Mouse (Mus musculus) neural tube, embryonic 15.5 days (tissue): ENCODE results near the gene Ngf. TPM values are rescaled to one million over a fixed set of nuclear protein-coding genes. Genes with fewer than 3 reads are reported as not detected.

Experiments
- ATAC-seq: fragments of 200-750 bp; cut with Nextera tagmentation; 2 replicates; pipeline ENCODE4 v1.8.0; 2017; ENCODE audit warnings: mild to moderate bottlenecking, moderate TSS enrichment, moderate library complexity; ENCODE audit not compliant: low FRiP score
- H3K27ac ChIP-seq: fragments of 300-500 bp; sonication (generic); replicated peaks from 2 replicates; pipeline ENCODE4 v1.5.1; 2015; ENCODE audit warnings: mild to moderate bottlenecking, inconsistent platforms
- H3K27me3 ChIP-seq: fragments of 300-500 bp; sonication (generic); replicated peaks from 2 replicates; pipeline ENCODE4 v1.6.1; 2015; ENCODE audit warnings: inconsistent platforms
- H3K36me3 ChIP-seq: fragments of 300-500 bp; sonication (generic); 2 replicates; pipeline ENCODE4 v1.6.1; 2015; ENCODE audit warnings: inconsistent platforms
- H3K4me1 ChIP-seq: fragments of 300-500 bp; sonication (generic); 2 replicates; pipeline ENCODE4 v1.6.1; 2015; ENCODE audit warnings: inconsistent platforms
- H3K4me2 ChIP-seq: fragments of 300-500 bp; sonication (generic); 2 replicates; pipeline ENCODE4 v1.6.1; 2015; ENCODE audit warnings: inconsistent platforms, mild to moderate bottlenecking, moderate library complexity
- H3K4me3 ChIP-seq: fragments of 300-500 bp; sonication (generic); replicated peaks from 2 replicates; pipeline ENCODE4 v1.5.1; 2015; ENCODE audit warnings: mild to moderate bottlenecking, inconsistent platforms
- H3K9ac ChIP-seq: fragments of 300-500 bp; sonication (generic); replicated peaks from 2 replicates; pipeline ENCODE4 v1.6.1; 2015; ENCODE audit warnings: mild to moderate bottlenecking, inconsistent platforms
- H3K9me3 ChIP-seq: fragments of 300-500 bp; sonication (generic); replicated peaks from 2 replicates; pipeline ENCODE4 v1.6.1; 2016; ENCODE audit warnings: inconsistent platforms
- WGBS: fragments of 180-500 bp; shearing (Covaris S2); methylation state at CpG from one replicate; pipeline ENCODE4 v1.1.7; 2015; ENCODE audit warnings: mixed read lengths; 5-methylcytosine and 5-hydroxymethylcytosine counted together
- polyA plus RNA-seq: library from polyadenylated mRNA; unstranded; fragments of >200 nt; fragmentation: Nextera tagmentation; extraction: Ambion mirVana; gene quantifications from 2 replicates; pipeline ENCODE4 v1.2.1, GENCODE M21; 2015

The Ngf gene
- polyA plus RNA-seq, result 1.0 and 1.1 TPM in 2 replicates

- peak; percentile 86 for ATAC-seq
- H3K9me3 ChIP-seq, result no peaks in the 10 kb centered on the region
- H3K4me3 ChIP-seq, result peak within 1 kb of the TSS; percentile 44
- H3K9ac ChIP-seq, result peak within 1 kb of the TSS; percentile 22; the same call in 1 of the 2 replicates
- H3K4me1 ChIP-seq, result peaks cover 12% of the 10 kb centered on the region
- H3K36me3 ChIP-seq, result no peaks in the 10 kb centered on the region
- WGBS, result under 1% methylated on average over 43 of the region's 43 CpGs
- peaks cover 40% of the 10 kb centered on the region for H3K27me3 ChIP-seq
- peak within 1 kb of the TSS; percentile 79 for H3K4me2 ChIP-seq
- H3K27ac ChIP-seq, result no peak within 1 kb of the TSS
These were observed at the start of gene Ngf for GRCm38 (mm10) chr3:102469713-102470448. Gene Ngf, plus strand, starts transcription at chr3:102469919.

GRCm38 (mm10) chr3:102445567-102445966 lies 24.2 kb upstream of the Ngf start:
- no peak overlapping the region for H3K27ac ChIP-seq
- H3K9me3 ChIP-seq, result no peaks in the 10 kb centered on the region
- no peak overlapping the region for H3K4me3 ChIP-seq
- no peaks in the 10 kb centered on the region for H3K36me3 ChIP-seq
- H3K27me3 ChIP-seq, result no peaks in the 10 kb centered on the region
- ATAC-seq, result no peak
- H3K4me1 ChIP-seq, result no peaks in the 10 kb centered on the region
- H3K9ac ChIP-seq, result no peak overlapping the region
- H3K4me2 ChIP-seq, result no peak overlapping the region
- 88% methylated on average over 3 of the region's 3 CpGs for WGBS

GRCm38 (mm10) chr3:102446691-102447090 lies 23.0 kb upstream of the Ngf start:
- H3K9me3 ChIP-seq, result no peaks in the 10 kb centered on the region
- H3K4me3 ChIP-seq, result no peak overlapping the region
- no peak overlapping the region for H3K4me2 ChIP-seq
- no peaks in the 10 kb centered on the region for H3K27me3 ChIP-seq
- 80% methylated on average over 4 of the region's 4 CpGs for WGBS
- H3K9ac ChIP-seq, result no peak overlapping the region
- no peak for ATAC-seq
- H3K36me3 ChIP-seq, result no peaks in the 10 kb centered on the region
- H3K4me1 ChIP-seq, result no peaks in the 10 kb centered on the region
- no peak overlapping the region for H3K27ac ChIP-seq

GRCm38 (mm10) chr3:102454566-102454965 lies 15.2 kb upstream of the Ngf start:
- ATAC-seq, result no peak
- Histone ChIP-seq H3K27me3 (no peaks in the 10 kb centered on the region), H3K9ac (no peak overlapping the region), H3K36me3 (no peaks in the 10 kb centered on the region), H3K9me3 (no peaks in the 10 kb centered on the region), H3K27ac (no peak overlapping the region), H3K4me2 (no peak overlapping the region), H3K4me1 (no peaks in the 10 kb centered on the region), H3K4me3 (no peak overlapping the region)
- 78% methylated on average over 6 of the region's 6 CpGs for WGBS

- no peaks in the 10 kb centered on the region for H3K27me3 ChIP-seq
- WGBS, result 77% methylated on average over 5 of the region's 5 CpGs
- H3K9ac ChIP-seq, result no peak overlapping the region
- no peak overlapping the region for H3K4me2 ChIP-seq
- no peak overlapping the region for H3K27ac ChIP-seq
- ATAC-seq, result no peak
- no peak overlapping the region for H3K4me3 ChIP-seq
- H3K36me3 ChIP-seq, result no peaks in the 10 kb centered on the region
- no peaks in the 10 kb centered on the region for H3K9me3 ChIP-seq
- no peaks in the 10 kb centered on the region for H3K4me1 ChIP-seq
These were observed 9.2 kb upstream of the Ngf start for GRCm38 (mm10) chr3:102460528-102460927.

GRCm38 (mm10) chr3:102460986-102461385 lies 8.7 kb upstream of the Ngf start:
- 66% methylated on average over 6 of the region's 6 CpGs for WGBS
- ATAC-seq, result no peak
- H3K4me3 ChIP-seq, result no peak overlapping the region
- H3K9ac ChIP-seq, result no peak overlapping the region
- H3K4me2 ChIP-seq, result no peak overlapping the region
- no peak overlapping the region for H3K27ac ChIP-seq
- H3K36me3 ChIP-seq, result no peaks in the 10 kb centered on the region
- no peaks in the 10 kb centered on the region for H3K27me3 ChIP-seq
- no peaks in the 10 kb centered on the region for H3K9me3 ChIP-seq
- no peaks in the 10 kb centered on the region for H3K4me1 ChIP-seq

GRCm38 (mm10) chr3:102462703-102463336 lies 6.9 kb upstream of the Ngf start:
- Histone ChIP-seq H3K4me2 (no peak overlapping the region), H3K27ac (no peak overlapping the region), H3K4me3 (no peak overlapping the region), H3K9me3 (no peaks in the 10 kb centered on the region), H3K36me3 (no peaks in the 10 kb centered on the region), H3K27me3 (0 out of 2 replicates have a peak, but pooled peaks cover 4% of the 10 kb centered on the region), H3K4me1 (no peaks in the 10 kb centered on the region), H3K9ac (no peak overlapping the region)
- WGBS, result 61% methylated on average over 9 of the region's 9 CpGs
- ATAC-seq, result no peak

- H3K36me3 ChIP-seq, result no peaks in the 10 kb centered on the region
- ATAC-seq, result no peak
- H3K4me2 ChIP-seq, result no peak overlapping the region
- 98% methylated on average over 2 of the region's 2 CpGs for WGBS
- H3K27me3 ChIP-seq, result peaks cover 6% of the 10 kb centered on the region
- no peak overlapping the region for H3K4me3 ChIP-seq
- H3K4me1 ChIP-seq, result no peaks in the 10 kb centered on the region
- no peak overlapping the region for H3K27ac ChIP-seq
- no peaks in the 10 kb centered on the region for H3K9me3 ChIP-seq
- H3K9ac ChIP-seq, result no peak overlapping the region
These were observed 6.4 kb upstream of the Ngf start for GRCm38 (mm10) chr3:102463339-102463738.

GRCm38 (mm10) chr3:102466587-102466986 lies 3.1 kb upstream of the Ngf start:
- H3K4me1 ChIP-seq, result peaks cover 12% of the 10 kb centered on the region
- no peak overlapping the region for H3K9ac ChIP-seq
- H3K4me3 ChIP-seq, result no peak overlapping the region
- no peaks in the 10 kb centered on the region for H3K36me3 ChIP-seq
- ATAC-seq, result no peak
- no peak overlapping the region for H3K4me2 ChIP-seq
- peaks cover 38% of the 10 kb centered on the region for H3K27me3 ChIP-seq
- H3K27ac ChIP-seq, result no peak overlapping the region
- no peaks in the 10 kb centered on the region for H3K9me3 ChIP-seq
- WGBS, result 22% methylated on average over 3 of the region's 3 CpGs

GRCm38 (mm10) chr3:102467121-102467520 lies 2.6 kb upstream of the Ngf start:
- H3K27me3 ChIP-seq, result peaks cover 40% of the 10 kb centered on the region
- no peak overlapping the region for H3K4me2 ChIP-seq
- H3K9me3 ChIP-seq, result no peaks in the 10 kb centered on the region
- H3K27ac ChIP-seq, result no peak overlapping the region
- 87% methylated on average over 8 of the region's 8 CpGs for WGBS
- no peak overlapping the region for H3K9ac ChIP-seq
- no peak overlapping the region for H3K4me3 ChIP-seq
- peaks cover 12% of the 10 kb centered on the region for H3K4me1 ChIP-seq
- no peaks in the 10 kb centered on the region for H3K36me3 ChIP-seq
- no peak for ATAC-seq

- Histone ChIP-seq H3K9ac (no peak overlapping the region), H3K4me3 (no peak overlapping the region), H3K27ac (no peak overlapping the region), H3K4me1 (peaks cover 12% of the 10 kb centered on the region), H3K4me2 (no peak overlapping the region), H3K9me3 (no peaks in the 10 kb centered on the region), H3K27me3 (peaks cover 40% of the 10 kb centered on the region), H3K36me3 (no peaks in the 10 kb centered on the region)
- 71% methylated on average over 5 of the region's 5 CpGs for WGBS
- no peak for ATAC-seq
These were observed 1.5 kb downstream of the Ngf start for GRCm38 (mm10) chr3:102471251-102471650.

- WGBS, result 77% methylated on average over 5 of the region's 5 CpGs
- no peak for ATAC-seq
- Histone ChIP-seq H3K27ac (no peak overlapping the region), H3K9ac (no peak overlapping the region), H3K27me3 (peaks cover 40% of the 10 kb centered on the region), H3K9me3 (no peaks in the 10 kb centered on the region), H3K4me1 (peaks cover 12% of the 10 kb centered on the region), H3K4me3 (no peak overlapping the region), H3K36me3 (no peaks in the 10 kb centered on the region), H3K4me2 (no peak overlapping the region)
These were observed 2.1 kb downstream of the Ngf start for GRCm38 (mm10) chr3:102471799-102472198.
